In the genomic region with DNA sequence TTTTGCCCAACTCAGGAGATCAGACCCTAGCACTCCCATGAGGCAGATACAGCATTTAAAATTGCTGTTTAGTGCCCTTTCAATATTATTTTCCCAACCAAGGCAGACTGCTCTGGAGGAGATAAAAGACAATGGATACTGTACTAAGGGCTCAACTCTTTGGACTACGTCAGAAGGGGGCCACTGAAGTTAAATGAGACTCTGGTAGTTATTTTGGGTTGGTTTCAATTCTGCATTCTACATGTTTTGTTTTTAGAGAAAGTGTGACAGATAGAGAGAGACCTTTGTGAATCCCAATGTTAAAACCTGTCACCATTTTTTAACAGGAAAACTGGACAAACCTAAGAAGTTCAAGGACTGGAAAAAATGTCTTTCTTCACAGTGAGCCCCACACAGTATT, we compare ENCODE assay signal across 8 mouse cellular contexts. TPM values are rescaled to one million over a fixed set of nuclear protein-coding genes. Genes with fewer than 3 reads are reported as not detected.
DNase-seq lines count a peak whose midpoint lies in the region; ATAC-seq and TF ChIP-seq lines count a peak whose summit lies in the region.

No protein-coding gene starts in this region.

- H3K36me3 ChIP-seq in neural tube, embryonic 11.5 days (ENCODE audit: control insufficient read depth, insufficient read depth, low read length) = no peaks in the 10 kb centered on the region
- no peaks in the 10 kb centered on the region for H3K36me3 ChIP-seq in liver, embryonic 12.5 days
- no peaks in the 10 kb centered on the region for H3K36me3 ChIP-seq in stomach, embryonic 15.5 days

- H3K4me3 ChIP-seq in cerebellum, adult 2 months (replicated peaks; ENCODE audit: insufficient read depth, low read depth, low read length) = peak overlapping the region; percentile 96
- no peak overlapping the region; the same call in 1 of the 2 replicates for H3K4me3 ChIP-seq in neural tube, embryonic 11.5 days (ENCODE audit: low read depth, low read length)
- peak overlapping the region; percentile 92 for H3K4me3 ChIP-seq in liver, embryonic 12.5 days
- peak overlapping the region; percentile 59; the same call in 1 of the 2 replicates for H3K4me3 ChIP-seq in stomach, embryonic 15.5 days (replicated peaks)

- DNase-seq in cerebellum, adult 2 months = no peak
- DNase-seq in cerebellum, adult 8-10 months = no peak
- DNase-seq in neural tube, embryonic 11.5 days (ENCODE audit: low spot score) = no peak
- no peak for DNase-seq in neural tube, embryonic 10.5 days (ENCODE audit: extremely low spot score, low spot score)
- no peak for DNase-seq in right cerebral cortex, adult 18-20 months
- DNase-seq in frontal cortex, postnatal 25 days (ENCODE audit: low spot score in 2 of 2) = no peak

- ATAC-seq in neural tube, embryonic 11.5 days (ENCODE audit: insufficient read depth, low FRiP score, low TSS enrichment) = no peak
- no peak for ATAC-seq in liver, embryonic 12.5 days
- no peak for ATAC-seq in stomach, embryonic 15.5 days (ENCODE audit: insufficient read depth, low FRiP score, low read depth)

- peak overlapping the region; percentile 45 for H3K9ac ChIP-seq in neural tube, embryonic 11.5 days (ENCODE audit: low read length)
- H3K9ac ChIP-seq in liver, embryonic 12.5 days = peak overlapping the region; percentile 89; the same call in 1 of the 2 replicates
- 0 out of 2 replicates have a peak overlapping the region, but pooled peaks have one; percentile 5 for H3K9ac ChIP-seq in stomach, embryonic 15.5 days

- H3K27ac ChIP-seq in cerebellum, adult 2 months (ENCODE audit: insufficient read depth, low read length) = peak overlapping the region; percentile 87; the same call in 1 of the 2 replicates
- no peak overlapping the region for H3K27ac ChIP-seq in neural tube, embryonic 11.5 days (ENCODE audit: low read depth, low read length)
- peak overlapping the region; percentile 74 for H3K27ac ChIP-seq in liver, embryonic 12.5 days
- no peak overlapping the region for H3K27ac ChIP-seq in stomach, embryonic 15.5 days

- H3K27me3 ChIP-seq in cerebellum, adult 2 months (ENCODE audit: control insufficient read depth, insufficient read depth, low read length) = no peaks in the 10 kb centered on the region
- no peaks in the 10 kb centered on the region for H3K27me3 ChIP-seq in neural tube, embryonic 11.5 days (ENCODE audit: control insufficient read depth, insufficient read depth, low read length)
- H3K27me3 ChIP-seq in liver, embryonic 12.5 days (replicated peaks) = no peaks in the 10 kb centered on the region
- H3K27me3 ChIP-seq in stomach, embryonic 15.5 days (replicated peaks) = no peaks in the 10 kb centered on the region

- WGBS in cerebellum, adult 2 months = 85% methylated on average over 1 of the region's 1 CpGs
- WGBS in neural tube, embryonic 11.5 days = 72% methylated on average over 1 of the region's 1 CpGs
- WGBS in liver, embryonic 12.5 days (ENCODE audit: insufficient replicate concordance) = 64% methylated on average over 1 of the region's 1 CpGs
- 85% methylated on average over 1 of the region's 1 CpGs for WGBS in stomach, embryonic 15.5 days

- TF ChIP-seq CTCF in cerebellum, adult 2 months (IDR thresholded peaks at IDR 0.05; ENCODE audit: borderline replicate concordance, insufficient read depth, low read depth, low read length) = no peak

- no peaks in the 10 kb centered on the region for H3K9me3 ChIP-seq in neural tube, embryonic 11.5 days (ENCODE audit: control insufficient read depth, low read length)
- H3K9me3 ChIP-seq in liver, embryonic 12.5 days (replicated peaks) = no peaks in the 10 kb centered on the region
- no peaks in the 10 kb centered on the region for H3K9me3 ChIP-seq in stomach, embryonic 15.5 days

- H3K4me2 ChIP-seq in neural tube, embryonic 11.5 days (ENCODE audit: low read depth) = peak overlapping the region; percentile 97
- peak overlapping the region; percentile 100 for H3K4me2 ChIP-seq in liver, embryonic 12.5 days
- peak overlapping the region; percentile 96 for H3K4me2 ChIP-seq in stomach, embryonic 15.5 days

- peaks cover 7% of the 10 kb centered on the region; the same call in 1 of the 2 replicates for H3K4me1 ChIP-seq in cerebellum, adult 2 months (ENCODE audit: control insufficient read depth, insufficient read depth, low read length)
- H3K4me1 ChIP-seq in neural tube, embryonic 11.5 days (ENCODE audit: control insufficient read depth, insufficient read depth, low read length) = peaks cover 10% of the 10 kb centered on the region
- peaks cover 69% of the 10 kb centered on the region for H3K4me1 ChIP-seq in liver, embryonic 12.5 days
- H3K4me1 ChIP-seq in stomach, embryonic 15.5 days = 0 out of 2 replicates have a peak, but pooled peaks cover 4% of the 10 kb centered on the region

- no peak for TF ChIP-seq POLR2A in cerebellum, adult 2 months (IDR thresholded peaks at IDR 0.05; ENCODE audit: borderline replicate concordance, insufficient read depth, low read length)

RNA-seq across cellular contexts. Expression of gene Snx30, which starts 0.9 kb away (rescaled TPM):
- polyA plus RNA-seq in cerebellum, adult 2 months (2012; rRNA removed) = 24.7 and 26.1 TPM in 2 replicates
- 10.6 and 14.4 TPM in 2 replicates for polyA plus RNA-seq in neural tube, embryonic 11.5 days (2014; fragmentation: Nextera tagmentation; extraction: Ambion mirVana)
- polyA plus RNA-seq in liver, embryonic 12.5 days (2016; fragmentation: Nextera tagmentation; extraction: Ambion mirVana) = 5.6 and 7.5 TPM in 2 replicates
- polyA plus RNA-seq in stomach, embryonic 15.5 days (2015; fragmentation: Nextera tagmentation; extraction: Ambion mirVana) = 7.3 and 8.6 TPM in 2 replicates

RNA-seq across cellular contexts. Expression of gene Inip, which starts 3.4 kb away (rescaled TPM):
- polyA plus RNA-seq in cerebellum, adult 2 months (2012; rRNA removed) = 22.5 and 23.3 TPM in 2 replicates
- 90.2 and 95.9 TPM in 2 replicates for polyA plus RNA-seq in neural tube, embryonic 11.5 days (2014; fragmentation: Nextera tagmentation; extraction: Ambion mirVana)
- polyA plus RNA-seq in liver, embryonic 12.5 days (2016; fragmentation: Nextera tagmentation; extraction: Ambion mirVana) = 34.7 and 35.8 TPM in 2 replicates
- polyA plus RNA-seq in stomach, embryonic 15.5 days (2015; fragmentation: Nextera tagmentation; extraction: Ambion mirVana) = 44.0 and 46.9 TPM in 2 replicates

Comparison
In these comparisons a context has a peak if more than half of its experiments do, and no peak if none do; other contexts are left out.
1. H3K27ac ChIP-seq: peak in cerebellum, adult 2 months (single experiment) and liver, embryonic 12.5 days (single experiment); none in neural tube, embryonic 11.5 days (single experiment) and stomach, embryonic 15.5 days (single experiment).
2. H3K9ac ChIP-seq: peak in every context shown above with its lines; median percentile 89 in liver, embryonic 12.5 days; 45 in neural tube, embryonic 11.5 days; 5 in stomach, embryonic 15.5 days.
3. Peak in every context shown above with its lines, with median percentiles within 50 percentile points of each other: H3K4me2 ChIP-seq.